Mouse (Mus musculus): ENCODE data around the gene Cmtm2a.
A peak's percentile ranks its signal among the peaks of the same experiment; 100 is the strongest.

DNA sequence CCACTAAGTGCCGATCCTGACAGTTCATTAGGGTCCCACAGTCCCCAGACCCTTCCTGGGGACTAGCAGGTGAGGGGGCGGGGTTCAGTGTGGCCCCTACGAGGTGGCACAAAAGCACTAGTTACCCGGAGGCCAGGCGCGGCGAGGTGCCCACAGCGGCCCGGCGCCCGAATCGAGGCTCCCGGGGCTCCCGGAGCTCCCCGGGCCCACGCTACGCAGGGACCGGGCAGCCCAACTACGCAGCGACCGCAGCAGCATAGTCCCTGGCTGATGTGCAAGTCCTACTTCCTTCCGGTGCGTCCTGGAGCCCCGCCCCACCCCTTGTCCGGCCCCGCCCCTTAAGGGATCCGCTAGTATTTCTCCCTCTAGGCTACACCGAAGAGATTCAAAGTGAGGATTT is 44.7 kb downstream of the Cmtm2a start, which contains the start of gene Tk2:
- TF ChIP-seq HCFC1 (IDR thresholded peaks at IDR 0.05; ENCODE audit: low read depth, low read length): peak; percentile 68
- TF ChIP-seq POLR2AphosphoS2 (IDR thresholded peaks at IDR 0.05; ENCODE audit: low read depth, low read length): no peak

All from CH12.LX (cell line).